ENCODE assay signal across 10 mouse cellular contexts in genomic region chr7:24500929-24501328, GRCm38 (mm10). TPM values are rescaled to one million over a fixed set of nuclear protein-coding genes. Genes with fewer than 3 reads are reported as not detected.
A peak's percentile ranks its signal among the peaks of the same experiment; 100 is the strongest.
DNase-seq lines count a peak whose midpoint lies in the region; TF ChIP-seq lines count a peak whose summit lies in the region.
"Had no signal": no experiment of that assay in that cellular context is flagged by ENCODE, and none has a peak within 500 bp of the region (broad histone marks: within the 10 kb centered on the region; RNA-seq: fewer than 3 reads in every experiment).

No protein-coding gene starts in this region.

- no peak overlapping the region for H3K27ac ChIP-seq in layer of hippocampus, adult 2 months
- H3K27ac ChIP-seq: lung, embryonic 15.5 days had no signal

- TF ChIP-seq CTCF in layer of hippocampus, adult 2 months (conservative IDR thresholded peaks at IDR 0.05), result peak; percentile 74

- no peak overlapping the region for H3K4me3 ChIP-seq in layer of hippocampus, adult 2 months

- peak; percentile 34 to 42 for DNase-seq in adrenal gland, postnatal 36 days
- no peak for DNase-seq in adrenal gland, adult 18-20 months (ENCODE audit: low spot score in 2 of 2)
- DNase-seq in layer of hippocampus, adult 2 months (ENCODE audit: low spot score in 2 of 2), result no peak
- DNase-seq in layer of hippocampus, adult 11-12 months (ENCODE audit: low spot score), result no peak
- peak; percentile 58 for DNase-seq in c-Kit-positive CD71-negative TER-119-negative erythroid progenitor cells, embryonic 14.5 days (ENCODE audit: low read depth)
- DNase-seq in lung, postnatal 36 days, result peak; percentile 56
- no peak for DNase-seq in urinary bladder, postnatal 4 days (ENCODE audit: low spot score in 2 of 2)
- DNase-seq in ovary, adult 18-20 months (ENCODE audit: low spot score), result no peak

RNA-seq across cellular contexts. Expression of gene Zfp428, which starts 5.9 kb away (rescaled TPM):
- 1 to 10 TPM; 6.0 to 6.8 TPM for total RNA-seq in adrenal gland, postnatal 36 days (2021)
- 1 to 10 TPM; 4.6 to 5.0 TPM for total RNA-seq in adrenal gland, adult 18-20 months (2021)
- 10 to 100 TPM; 32.6 to 41.6 TPM for total RNA-seq in layer of hippocampus, adult 2 months (2021)

RNA-seq across cellular contexts. Expression of gene AC161166.1, which starts 11.3 kb away (rescaled TPM):
- total RNA-seq in adrenal gland, postnatal 36 days (2021), result not detected
- not detected for total RNA-seq in adrenal gland, adult 18-20 months (2021)
- total RNA-seq in layer of hippocampus, adult 2 months (2021), result not detected
- total RNA-seq: heart, adult 18-20 months had no signal

RNA-seq across cellular contexts. Expression of gene Cadm4, which starts 19.1 kb away (rescaled TPM):
- total RNA-seq in adrenal gland, postnatal 36 days (2021), result 1 to 10 TPM; 2.8 to 3.6 TPM
- 1 to 10 TPM; 3.5 TPM for total RNA-seq in adrenal gland, adult 18-20 months (2021)
- total RNA-seq in layer of hippocampus, adult 2 months (2021), result 100 to 1,000 TPM; 128 to 132 TPM

RNA-seq across cellular contexts. Expression of gene Irgq, which starts 29.6 kb away (rescaled TPM):
- 10 to 100 TPM; 20.4 to 24.1 TPM for total RNA-seq in adrenal gland, postnatal 36 days (2021)
- 10 to 100 TPM; 21.0 to 24.1 TPM for total RNA-seq in adrenal gland, adult 18-20 months (2021)
- total RNA-seq in layer of hippocampus, adult 2 months (2021), result 10 to 100 TPM; 61.9 to 63.0 TPM

RNA-seq across cellular contexts. Expression of gene Plaur, which starts 38.6 kb away (rescaled TPM):
- total RNA-seq in adrenal gland, postnatal 36 days (2021), result 1 to 10 TPM; 7.9 to 9.8 TPM
- total RNA-seq in adrenal gland, adult 18-20 months (2021), result 10 to 100 TPM in 1 of 2 experiments, 1 to 10 TPM in 1; 6.5 to 14.4 TPM
- total RNA-seq in layer of hippocampus, adult 2 months (2021), result under 1 TPM; 0.23 to 0.32 TPM

Comparison
In these comparisons a context has a peak if more than half of its experiments do, and no peak if none do; other contexts are left out.
1. DNase-seq: peak in adrenal gland, postnatal 36 days (2 of 2), c-Kit-positive CD71-negative TER-119-negative erythroid progenitor cells, embryonic 14.5 days (single experiment) and lung, postnatal 36 days (single experiment); none in adrenal gland, adult 18-20 months (0 of 2), layer of hippocampus, adult 2 months (0 of 2), layer of hippocampus, adult 11-12 months (single experiment), urinary bladder, postnatal 4 days (0 of 2) and ovary, adult 18-20 months (single experiment).
2. RNA of gene Zfp428, which starts 5.9 kb away (total RNA-seq): 32.6 to 41.6 TPM in layer of hippocampus, adult 2 months; 6.0 to 6.8 TPM in adrenal gland, postnatal 36 days and 4.6 to 5.0 TPM in adrenal gland, adult 18-20 months; every median in the first group is over 4 times any median in the second.
3. RNA of gene Cadm4, which starts 19.1 kb away (total RNA-seq): 128 to 132 TPM in layer of hippocampus, adult 2 months; 2.8 to 3.6 TPM in adrenal gland, postnatal 36 days and 3.5 TPM in adrenal gland, adult 18-20 months; every median in the first group is over 10 times any median in the second.